Mouse (Mus musculus) stomach, embryonic 14.5 days (tissue): ENCODE measurements around the gene Edem1. TPM values are rescaled to one million over a fixed set of nuclear protein-coding genes. Genes with fewer than 3 reads are reported as not detected.

Source experiments
- ATAC-seq: fragments of 200-750 bp; cut with Nextera tagmentation; 2 replicates; pipeline ENCODE4 v1.8.0; 2017; ENCODE audit warnings: low read depth, moderate TSS enrichment; ENCODE audit not compliant: insufficient number of reproducible peaks, insufficient read depth, low FRiP score
- H3K27ac ChIP-seq: fragments of 300-500 bp; sonication (generic); 2 replicates; pipeline ENCODE4 v1.5.1; 2014; ENCODE audit warnings: mild to moderate bottlenecking, low read length, moderate library complexity, mixed read lengths
- H3K27me3 ChIP-seq: fragments of 300-500 bp; sonication (generic); 2 replicates; pipeline ENCODE4 v1.6.1; 2014; ENCODE audit warnings: low read length, control low read depth, mixed read lengths; ENCODE audit not compliant: control insufficient read depth, insufficient read depth
- H3K36me3 ChIP-seq: fragments of 300-500 bp; sonication (generic); 2 replicates; pipeline ENCODE4 v1.6.1; 2014; ENCODE audit warnings: mild to moderate bottlenecking, control low read depth, low read length, moderate library complexity, mixed read lengths; ENCODE audit not compliant: control insufficient read depth, insufficient read depth
- H3K4me1 ChIP-seq: fragments of 300-500 bp; sonication (generic); 2 replicates; pipeline ENCODE4 v1.6.1; 2014; ENCODE audit warnings: low read length, control low read depth, mixed read lengths; ENCODE audit not compliant: control insufficient read depth, insufficient read depth
- H3K4me2 ChIP-seq: fragments of 300-500 bp; sonication (generic); replicated peaks from 2 replicates; pipeline ENCODE4 v1.6.1; 2014; ENCODE audit warnings: low read depth, low read length, control low read depth
- H3K4me3 ChIP-seq: fragments of 300-500 bp; sonication (generic); 2 replicates; pipeline ENCODE4 v1.5.1; 2014; ENCODE audit warnings: low read depth, low read length, control low read depth
- H3K9ac ChIP-seq: fragments of 300-500 bp; sonication (generic); replicated peaks from 2 replicates; pipeline ENCODE4 v1.6.1; 2014; ENCODE audit warnings: low read depth, mild to moderate bottlenecking, control low read depth, low read length, moderate library complexity, mixed read lengths
- H3K9me3 ChIP-seq: fragments of 300-500 bp; sonication (generic); 2 replicates; pipeline ENCODE4 v1.6.1; 2016; ENCODE audit warnings: low read depth, low read length, control low read depth; ENCODE audit not compliant: control insufficient read depth
- WGBS: fragments of 180-500 bp; shearing (Covaris S2); extraction: QIAGEN DNeasy Blood & Tissue Kit; methylation state at CpG from one replicate; pipeline ENCODE4 v1.1.7; 2014; 5-methylcytosine and 5-hydroxymethylcytosine counted together
- polyA plus RNA-seq: library from polyadenylated mRNA; unstranded; fragments of >200 nt; fragmentation: Nextera tagmentation; extraction: Ambion mirVana; gene quantifications from 2 replicates; pipeline ENCODE4 v1.2.1, GENCODE M21; 2014

The Edem1 gene
- polyA plus RNA-seq, 1 experiment from 2014 or later = 29.0 TPM

GRCm38 (mm10) chr6:108892589-108892988, 64.1 kb downstream of the Edem1 start:
- 78% methylated on average over 5 of the region's 5 CpGs for WGBS

GRCm38 (mm10) chr6:108895129-108895528, 66.7 kb downstream of the Edem1 start:
- no peaks in the 10 kb centered on the region for H3K4me1 ChIP-seq
- H3K9ac ChIP-seq = no peak overlapping the region
- WGBS = 80% methylated on average over 2 of the region's 2 CpGs
- no peaks in the 10 kb centered on the region for H3K9me3 ChIP-seq
- H3K27ac ChIP-seq = no peak overlapping the region
- H3K27me3 ChIP-seq = no peaks in the 10 kb centered on the region
- H3K4me3 ChIP-seq = no peak overlapping the region
- no peak for ATAC-seq
- H3K36me3 ChIP-seq = no peaks in the 10 kb centered on the region
- H3K4me2 ChIP-seq = no peak overlapping the region

More at GRCm38 (mm10) chr6:108892589-108892988, 64.1 kb downstream of the Edem1 start:
- H3K27me3 ChIP-seq = no peaks in the 10 kb centered on the region
- no peak overlapping the region for H3K27ac ChIP-seq
- H3K4me3 ChIP-seq = no peak overlapping the region
- no peak overlapping the region for H3K4me2 ChIP-seq
- H3K9me3 ChIP-seq = no peaks in the 10 kb centered on the region
- ATAC-seq = no peak
- H3K36me3 ChIP-seq = no peaks in the 10 kb centered on the region
- no peaks in the 10 kb centered on the region for H3K4me1 ChIP-seq
- no peak overlapping the region for H3K9ac ChIP-seq

- H3K9me3 ChIP-seq = no peaks in the 10 kb centered on the region
- H3K4me2 ChIP-seq = no peak overlapping the region
- H3K9ac ChIP-seq = no peak overlapping the region
- H3K27ac ChIP-seq = no peak overlapping the region
- H3K4me3 ChIP-seq = no peak overlapping the region
- no peaks in the 10 kb centered on the region for H3K27me3 ChIP-seq
- no peaks in the 10 kb centered on the region for H3K4me1 ChIP-seq
- WGBS = 89% methylated on average over 3 of the region's 3 CpGs
- ATAC-seq = no peak
- H3K36me3 ChIP-seq = no peaks in the 10 kb centered on the region
Observed at GRCm38 (mm10) chr6:108895976-108896375, 67.5 kb downstream of the Edem1 start.

GRCm38 (mm10) chr6:108896525-108897087, 68.2 kb downstream of the Edem1 start:
- no peak overlapping the region for H3K4me2 ChIP-seq
- no peaks in the 10 kb centered on the region for H3K4me1 ChIP-seq
- H3K9ac ChIP-seq = no peak overlapping the region
- no peaks in the 10 kb centered on the region for H3K36me3 ChIP-seq
- H3K9me3 ChIP-seq = no peaks in the 10 kb centered on the region
- no peak overlapping the region for H3K27ac ChIP-seq
- no peak overlapping the region for H3K4me3 ChIP-seq
- WGBS = 75% methylated on average over 8 of the region's 8 CpGs
- no peaks in the 10 kb centered on the region for H3K27me3 ChIP-seq
- no peak for ATAC-seq

GRCm38 (mm10) chr6:108899231-108899630, 70.8 kb downstream of the Edem1 start:
- Histone ChIP-seq H3K9ac (no peak overlapping the region), H3K4me1 (no peaks in the 10 kb centered on the region), H3K27me3 (no peaks in the 10 kb centered on the region), H3K27ac (no peak overlapping the region), H3K9me3 (no peaks in the 10 kb centered on the region), H3K4me3 (no peak overlapping the region), H3K4me2 (no peak overlapping the region), H3K36me3 (no peaks in the 10 kb centered on the region)
- WGBS = 63% methylated on average over 2 of the region's 2 CpGs
- no peak for ATAC-seq

- H3K36me3 ChIP-seq = no peaks in the 10 kb centered on the region
- H3K4me1 ChIP-seq = no peaks in the 10 kb centered on the region
- no peak overlapping the region for H3K4me2 ChIP-seq
- no peak overlapping the region for H3K9ac ChIP-seq
- H3K27ac ChIP-seq = no peak overlapping the region
- H3K27me3 ChIP-seq = no peaks in the 10 kb centered on the region
- H3K4me3 ChIP-seq = no peak overlapping the region
- no peaks in the 10 kb centered on the region for H3K9me3 ChIP-seq
- ATAC-seq = no peak
Observed at GRCm38 (mm10) chr6:108902124-108902523, 73.7 kb downstream of the Edem1 start.

- Histone ChIP-seq H3K36me3 (no peaks in the 10 kb centered on the region), H3K27me3 (no peaks in the 10 kb centered on the region), H3K9ac (no peak overlapping the region), H3K4me1 (no peaks in the 10 kb centered on the region), H3K27ac (no peak overlapping the region), H3K4me3 (no peak overlapping the region), H3K4me2 (no peak overlapping the region), H3K9me3 (no peaks in the 10 kb centered on the region)
- 80% methylated on average over 4 of the region's 4 CpGs for WGBS
- ATAC-seq = no peak
Observed at GRCm38 (mm10) chr6:108903280-108903679, 74.8 kb downstream of the Edem1 start.

GRCm38 (mm10) chr6:108906539-108906938, 78.1 kb downstream of the Edem1 start:
- no peak overlapping the region for H3K27ac ChIP-seq
- no peak overlapping the region for H3K4me2 ChIP-seq
- ATAC-seq = no peak
- H3K36me3 ChIP-seq = no peaks in the 10 kb centered on the region
- WGBS = 33% methylated on average over 1 of the region's 1 CpGs
- H3K4me1 ChIP-seq = no peaks in the 10 kb centered on the region
- no peaks in the 10 kb centered on the region for H3K27me3 ChIP-seq
- H3K4me3 ChIP-seq = no peak overlapping the region
- no peaks in the 10 kb centered on the region for H3K9me3 ChIP-seq
- no peak overlapping the region for H3K9ac ChIP-seq
